Mouse (Mus musculus) hindbrain, embryonic 16.5 days (tissue): ENCODE measurements at regions not wholly inside any gene's neighbourhood (a gene's known extent, or its start where the extent isn't known, plus 50 kb on each side); places are given as distances from the start of the nearest gene placed in this dataset.
A peak's percentile ranks its signal among the peaks of the same experiment; 100 is the strongest.

Experiments used
- ATAC-seq: fragments of 200-750 bp; cut with Nextera tagmentation; 2 replicates; pipeline ENCODE4 v1.8.0; 2017; ENCODE audit warnings: moderate TSS enrichment, moderate library complexity
- H3K27ac ChIP-seq: fragments of 300-500 bp; sonication (generic); 2 replicates; pipeline ENCODE4 v1.5.1; 2014; ENCODE audit warnings: low read depth, mild to moderate bottlenecking, control low read depth, low read length, moderate library complexity
- H3K27me3 ChIP-seq: fragments of 300-500 bp; sonication (generic); replicated peaks from 2 replicates; pipeline ENCODE4 v1.6.1; 2014; ENCODE audit warnings: low read length; ENCODE audit not compliant: control insufficient read depth, insufficient read depth
- H3K36me3 ChIP-seq: fragments of 300-500 bp; sonication (generic); 2 replicates; pipeline ENCODE4 v1.6.1; 2014; ENCODE audit warnings: mild to moderate bottlenecking, low read length, moderate library complexity, mixed read lengths; ENCODE audit not compliant: control insufficient read depth, insufficient read depth
- H3K4me1 ChIP-seq: fragments of 300-500 bp; sonication (generic); 2 replicates; pipeline ENCODE4 v1.6.1; 2014; ENCODE audit warnings: low read depth, low read length; ENCODE audit not compliant: control insufficient read depth, insufficient read depth
- H3K4me2 ChIP-seq: fragments of 300-500 bp; sonication (generic); 2 replicates; pipeline ENCODE4 v1.6.1; 2014; ENCODE audit warnings: mild to moderate bottlenecking, low read length, control low read depth, moderate library complexity
- H3K4me3 ChIP-seq: fragments of 300-500 bp; sonication (generic); 2 replicates; pipeline ENCODE4 v1.5.1; 2014; ENCODE audit warnings: mild to moderate bottlenecking, low read length, control low read depth, moderate library complexity
- H3K9ac ChIP-seq: fragments of 300-500 bp; sonication (generic); 2 replicates; pipeline ENCODE4 v1.6.1; 2014; ENCODE audit warnings: low read depth, mild to moderate bottlenecking, control low read depth, low read length, moderate library complexity
- H3K9me3 ChIP-seq: fragments of 300-500 bp; sonication (generic); 2 replicates; pipeline ENCODE4 v1.6.1; 2014; ENCODE audit warnings: mild to moderate bottlenecking, low read length, moderate library complexity; ENCODE audit not compliant: control insufficient read depth
- WGBS: fragments of 180-500 bp; shearing (Covaris S2); extraction: QIAGEN DNeasy Blood & Tissue Kit; methylation state at CpG from one replicate; pipeline ENCODE4 v1.1.7; 2014; 5-methylcytosine and 5-hydroxymethylcytosine counted together

DNA sequence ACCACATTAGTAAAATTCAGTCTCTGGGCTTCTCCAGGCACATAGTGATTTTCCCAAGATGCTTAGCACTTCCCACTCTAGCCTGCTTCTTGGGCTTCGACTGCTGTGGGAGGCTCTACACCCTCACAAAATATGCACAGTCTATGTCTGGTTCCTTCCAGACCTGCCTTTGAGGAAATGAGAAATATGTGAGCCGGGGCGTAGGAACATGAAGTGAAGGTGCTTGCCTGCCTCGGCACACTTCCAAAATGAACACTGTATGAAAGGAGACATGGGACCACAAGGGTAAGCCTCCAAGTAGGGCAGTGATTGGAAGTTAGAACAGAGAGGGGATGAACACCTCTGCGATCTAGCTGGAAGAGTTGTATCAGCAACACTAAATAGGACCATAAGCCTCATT is 54.5 kb downstream of the Gm10260 start:
- Histone ChIP-seq H3K4me1 (no peaks in the 10 kb centered on the region), H3K27ac (no peak overlapping the region), H3K9ac (no peak overlapping the region), H3K27me3 (no peaks in the 10 kb centered on the region), H3K4me2 (no peak overlapping the region), H3K36me3 (no peaks in the 10 kb centered on the region), H3K9me3 (no peaks in the 10 kb centered on the region; the same call in 1 of the 2 replicates), H3K4me3 (no peak overlapping the region)
- ATAC-seq, result no peak
- WGBS, result 91% methylated on average over 5 of the region's 5 CpGs

DNA sequence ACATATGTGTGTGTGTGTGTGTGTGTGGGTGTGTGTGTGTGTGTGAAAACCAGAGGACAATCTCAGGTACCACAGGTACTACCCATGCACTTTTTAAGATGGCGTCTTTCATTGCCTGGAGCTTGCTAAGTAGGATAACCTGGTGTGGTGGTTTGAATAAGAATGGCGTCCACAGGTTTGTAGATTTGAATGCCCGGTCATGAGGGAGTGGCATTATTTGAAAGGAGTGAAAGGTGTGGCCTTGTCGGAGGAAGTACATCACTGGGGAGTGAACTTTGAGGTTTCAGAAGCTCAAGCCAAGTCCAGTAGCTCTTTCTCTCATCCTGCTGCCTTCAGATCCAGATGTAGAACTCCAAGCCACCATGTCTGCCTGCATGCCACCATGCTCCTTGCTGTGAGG is 55.9 kb downstream of the Gm10260 start:
- Histone ChIP-seq H3K4me1 (no peaks in the 10 kb centered on the region), H3K27me3 (no peaks in the 10 kb centered on the region), H3K4me3 (no peak overlapping the region), H3K36me3 (no peaks in the 10 kb centered on the region), H3K9ac (no peak overlapping the region), H3K27ac (no peak overlapping the region), H3K9me3 (no peaks in the 10 kb centered on the region; the same call in 1 of the 2 replicates), H3K4me2 (no peak overlapping the region)
- ATAC-seq, result no peak
- WGBS, result 93% methylated on average over 4 of the region's 4 CpGs

DNA sequence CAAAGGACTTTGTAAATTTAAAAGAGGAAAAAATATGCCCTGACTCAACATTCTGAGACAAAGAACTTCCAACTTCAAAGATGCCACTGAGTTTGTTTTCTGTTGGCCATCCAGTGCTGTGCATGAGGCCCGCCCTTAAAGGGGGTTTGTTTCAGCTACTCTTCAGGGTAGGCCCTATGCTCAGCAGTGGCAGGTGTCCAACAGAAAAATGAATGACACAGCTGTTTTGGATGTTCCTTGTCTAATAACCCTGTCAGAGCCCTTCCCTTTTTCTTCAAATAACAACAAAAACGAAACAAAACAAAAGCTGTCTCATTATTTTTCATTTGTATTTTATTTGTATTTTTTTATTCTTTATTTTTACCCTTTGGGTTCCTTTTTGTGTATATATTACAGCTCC is 61.5 kb downstream of the Gm10260 start:
- no peaks in the 10 kb centered on the region for H3K36me3 ChIP-seq
- H3K27ac ChIP-seq, result no peak overlapping the region
- H3K9ac ChIP-seq, result no peak overlapping the region
- WGBS, result 94% methylated on average over 2 of the region's 2 CpGs
- ATAC-seq, result no peak
- no peak overlapping the region for H3K4me3 ChIP-seq
- no peaks in the 10 kb centered on the region; the same call in 1 of the 2 replicates for H3K9me3 ChIP-seq
- no peaks in the 10 kb centered on the region for H3K27me3 ChIP-seq
- H3K4me2 ChIP-seq, result no peak overlapping the region
- H3K4me1 ChIP-seq, result no peaks in the 10 kb centered on the region

DNA sequence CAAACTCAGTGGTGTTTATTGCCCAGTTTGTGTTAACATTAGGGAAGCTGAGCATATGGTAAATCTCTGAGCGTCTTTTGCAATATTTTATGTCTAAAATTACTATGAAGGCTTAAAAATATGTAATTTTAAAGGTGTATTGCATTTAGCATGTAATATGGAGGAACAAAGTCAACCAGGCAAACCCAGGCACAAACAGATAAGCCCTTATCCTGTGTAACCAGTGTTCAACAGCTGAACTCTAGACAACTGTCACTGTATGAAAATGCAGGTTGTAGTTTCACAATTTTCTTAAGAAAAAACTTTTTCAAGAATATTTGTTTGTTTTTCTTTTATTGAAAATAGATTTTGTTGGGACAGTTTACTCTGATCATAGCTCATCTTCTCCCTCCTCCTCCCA is 62.1 kb downstream of the Gm10260 start:
- Histone ChIP-seq H3K4me1 (no peaks in the 10 kb centered on the region), H3K4me3 (no peak overlapping the region), H3K27ac (no peak overlapping the region), H3K27me3 (no peaks in the 10 kb centered on the region), H3K4me2 (no peak overlapping the region), H3K9ac (no peak overlapping the region), H3K9me3 (no peaks in the 10 kb centered on the region; the same call in 1 of the 2 replicates), H3K36me3 (no peaks in the 10 kb centered on the region)
- no peak for ATAC-seq
- WGBS, result 86% methylated on average over 1 of the region's 1 CpGs

DNA sequence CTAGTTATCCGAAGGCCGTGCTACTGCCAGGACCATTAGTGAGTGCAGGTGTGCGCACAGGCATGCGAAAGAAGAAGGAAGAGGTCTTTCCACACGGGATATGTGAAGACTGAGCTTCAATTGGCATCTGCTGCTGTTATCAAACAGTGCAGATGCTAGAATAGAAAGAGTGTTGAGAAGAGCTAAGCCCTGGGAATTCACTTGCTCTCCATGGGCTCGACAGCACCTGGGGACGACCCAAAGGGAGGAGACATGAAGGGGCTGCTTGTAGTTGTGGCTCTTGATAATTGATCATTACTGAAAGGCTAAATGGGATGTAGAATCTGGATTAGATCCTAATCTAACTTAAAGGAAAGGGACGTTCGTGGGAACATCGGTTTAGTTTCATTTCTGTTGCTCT is 63.2 kb downstream of the Gm10260 start:
- WGBS, result 80% methylated on average over 10 of the region's 10 CpGs
- Histone ChIP-seq H3K36me3 (no peaks in the 10 kb centered on the region), H3K27ac (no peak overlapping the region), H3K27me3 (no peaks in the 10 kb centered on the region), H3K9me3 (no peaks in the 10 kb centered on the region; the same call in 1 of the 2 replicates), H3K4me1 (no peaks in the 10 kb centered on the region), H3K4me3 (no peak overlapping the region), H3K4me2 (no peak overlapping the region), H3K9ac (no peak overlapping the region)
- no peak for ATAC-seq

DNA sequence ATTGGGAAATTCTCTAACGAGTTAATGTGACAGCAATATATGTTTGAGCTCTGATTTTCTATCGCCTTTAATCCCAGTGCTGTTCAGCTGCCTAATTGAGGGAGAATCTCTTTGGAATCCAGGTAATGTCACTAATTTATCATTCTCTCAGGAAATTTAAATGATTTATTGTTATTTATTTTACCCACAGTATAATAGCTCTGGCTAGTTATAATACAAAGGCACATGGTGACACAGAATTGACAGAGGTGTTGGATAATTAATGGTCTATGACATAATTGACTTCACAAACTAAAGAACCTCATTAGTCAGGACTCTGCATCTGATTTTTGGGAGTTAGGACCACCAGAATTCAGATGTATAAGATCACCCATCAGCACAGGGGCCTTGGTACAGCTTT is 65.4 kb downstream of the Gm10260 start:
- peak; percentile 37; the same call in 1 of the 2 replicates for ATAC-seq
- 39% methylated on average over 2 of the region's 2 CpGs for WGBS
- no peak overlapping the region for H3K27ac ChIP-seq

DNA sequence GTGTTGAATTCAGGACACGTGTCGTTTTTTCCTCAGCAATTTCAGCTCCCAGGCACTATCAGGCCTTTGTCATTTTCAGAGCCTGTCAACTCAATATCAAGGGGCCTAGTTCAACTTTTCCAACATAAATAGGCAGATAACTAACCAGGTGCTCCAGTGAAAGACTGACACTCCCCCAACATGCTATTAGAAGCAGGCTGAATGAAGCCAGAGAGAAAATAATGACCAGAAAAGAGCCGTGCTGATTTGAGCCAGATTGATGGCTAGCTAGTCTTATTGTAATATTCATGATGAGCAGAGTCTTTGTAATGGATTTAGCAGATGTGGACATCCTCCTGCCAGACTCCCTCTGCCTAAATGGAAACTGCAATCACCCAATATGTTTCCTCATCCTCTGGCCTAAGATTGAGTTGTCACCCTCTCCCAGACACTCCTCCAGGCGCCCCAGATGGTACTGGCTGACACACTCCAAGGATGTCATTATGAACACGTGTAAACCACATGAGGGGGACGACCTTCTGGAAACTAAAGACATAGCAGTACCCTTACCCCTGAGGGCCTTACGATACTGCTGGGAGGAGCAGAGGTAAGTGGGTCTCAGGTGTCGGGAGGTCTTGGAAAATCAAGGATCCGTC is 66.0 kb downstream of the Gm10260 start:
- peak; percentile 71; the same call in 1 of the 2 replicates for ATAC-seq
- Histone ChIP-seq H3K4me1 (no peaks in the 10 kb centered on the region), H3K27ac (0 out of 2 replicates have a peak overlapping the region, but pooled peaks have one; percentile 1), H3K36me3 (no peaks in the 10 kb centered on the region), H3K4me3 (no peak overlapping the region), H3K9me3 (no peaks in the 10 kb centered on the region; the same call in 1 of the 2 replicates), H3K4me2 (no peak overlapping the region), H3K9ac (no peak overlapping the region; the same call in 1 of the 2 replicates), H3K27me3 (no peaks in the 10 kb centered on the region)
- WGBS, result 33% methylated on average over 9 of the region's 9 CpGs

More for the DNA sequence above, 65.4 kb downstream of the Gm10260 start:
- Histone ChIP-seq H3K36me3 (no peaks in the 10 kb centered on the region), H3K4me2 (no peak overlapping the region), H3K9me3 (no peaks in the 10 kb centered on the region; the same call in 1 of the 2 replicates), H3K4me3 (no peak overlapping the region), H3K9ac (no peak overlapping the region), H3K27me3 (no peaks in the 10 kb centered on the region), H3K4me1 (no peaks in the 10 kb centered on the region)

DNA sequence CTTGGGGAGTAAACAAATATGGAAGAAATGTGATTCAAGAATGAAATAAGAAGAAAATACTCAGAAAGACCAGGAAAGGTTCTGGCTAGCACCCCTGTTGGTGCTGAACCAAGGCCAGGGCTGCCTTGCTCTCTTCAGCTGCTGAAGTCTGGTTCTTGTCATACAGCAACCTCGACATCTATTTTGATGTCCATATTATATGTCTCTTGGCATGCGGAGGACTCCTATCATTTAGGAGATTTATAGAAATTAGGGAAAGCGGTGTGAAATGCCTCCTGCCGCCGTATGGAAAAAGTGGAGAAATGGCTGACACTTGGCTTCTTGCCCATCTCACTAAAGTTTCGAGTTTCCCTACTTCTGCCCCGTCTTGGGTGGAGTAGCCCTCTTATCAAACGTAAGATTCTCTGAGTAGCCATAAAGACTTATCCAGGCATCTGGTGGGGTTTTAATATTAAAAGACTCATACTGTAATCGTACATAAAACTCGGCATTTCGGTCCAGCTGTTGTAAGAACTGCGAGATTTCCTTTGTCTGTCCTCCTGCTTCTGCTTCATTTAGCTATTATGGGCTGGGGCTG is 72.0 kb downstream of the Gm10260 start:
- no peak for ATAC-seq
- no peaks in the 10 kb centered on the region for H3K4me1 ChIP-seq
- no peak overlapping the region for H3K27ac ChIP-seq
- no peak overlapping the region for H3K4me2 ChIP-seq
- no peaks in the 10 kb centered on the region for H3K36me3 ChIP-seq
- H3K9ac ChIP-seq, result no peak overlapping the region
- H3K9me3 ChIP-seq, result no peaks in the 10 kb centered on the region
- no peaks in the 10 kb centered on the region for H3K27me3 ChIP-seq
- H3K4me3 ChIP-seq, result no peak overlapping the region
- 90% methylated on average over 12 of the region's 12 CpGs for WGBS

DNA sequence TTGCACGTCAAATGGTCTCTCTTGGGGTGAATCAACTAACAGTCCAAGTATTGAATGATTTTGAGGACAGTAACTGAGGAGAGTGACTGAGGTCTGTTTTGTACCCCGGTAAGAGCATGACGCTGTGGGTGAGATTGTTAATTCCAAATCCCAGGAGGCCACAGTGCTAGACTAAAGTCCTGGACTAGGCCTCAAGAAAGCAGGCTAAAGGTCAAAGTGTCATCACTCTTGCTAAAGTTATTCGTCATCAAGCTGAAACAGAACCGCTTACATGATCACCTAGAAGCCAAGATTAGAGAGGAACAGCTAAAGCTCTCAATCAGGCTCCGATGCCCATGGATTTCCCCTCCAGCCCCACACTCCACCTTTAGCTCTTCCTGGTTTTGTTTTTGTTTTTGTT is 76.6 kb downstream of the Gm10260 start:
- no peak overlapping the region for H3K4me3 ChIP-seq
- H3K4me2 ChIP-seq, result no peak overlapping the region
- no peaks in the 10 kb centered on the region for H3K27me3 ChIP-seq
- no peak overlapping the region for H3K9ac ChIP-seq
- no peak for ATAC-seq
- 94% methylated on average over 6 of the region's 6 CpGs for WGBS
- no peaks in the 10 kb centered on the region for H3K4me1 ChIP-seq
- no peaks in the 10 kb centered on the region for H3K36me3 ChIP-seq
- H3K27ac ChIP-seq, result no peak overlapping the region
- H3K9me3 ChIP-seq, result no peaks in the 10 kb centered on the region
